Mouse (Mus musculus): ENCODE results near the gene Ang2.
"Not testable (repeated sequence)": the region's sequence is repeated elsewhere in the genome, so short reads cannot be mapped to it uniquely, and the experiment has no call there.

Gene Ang2

DNA sequence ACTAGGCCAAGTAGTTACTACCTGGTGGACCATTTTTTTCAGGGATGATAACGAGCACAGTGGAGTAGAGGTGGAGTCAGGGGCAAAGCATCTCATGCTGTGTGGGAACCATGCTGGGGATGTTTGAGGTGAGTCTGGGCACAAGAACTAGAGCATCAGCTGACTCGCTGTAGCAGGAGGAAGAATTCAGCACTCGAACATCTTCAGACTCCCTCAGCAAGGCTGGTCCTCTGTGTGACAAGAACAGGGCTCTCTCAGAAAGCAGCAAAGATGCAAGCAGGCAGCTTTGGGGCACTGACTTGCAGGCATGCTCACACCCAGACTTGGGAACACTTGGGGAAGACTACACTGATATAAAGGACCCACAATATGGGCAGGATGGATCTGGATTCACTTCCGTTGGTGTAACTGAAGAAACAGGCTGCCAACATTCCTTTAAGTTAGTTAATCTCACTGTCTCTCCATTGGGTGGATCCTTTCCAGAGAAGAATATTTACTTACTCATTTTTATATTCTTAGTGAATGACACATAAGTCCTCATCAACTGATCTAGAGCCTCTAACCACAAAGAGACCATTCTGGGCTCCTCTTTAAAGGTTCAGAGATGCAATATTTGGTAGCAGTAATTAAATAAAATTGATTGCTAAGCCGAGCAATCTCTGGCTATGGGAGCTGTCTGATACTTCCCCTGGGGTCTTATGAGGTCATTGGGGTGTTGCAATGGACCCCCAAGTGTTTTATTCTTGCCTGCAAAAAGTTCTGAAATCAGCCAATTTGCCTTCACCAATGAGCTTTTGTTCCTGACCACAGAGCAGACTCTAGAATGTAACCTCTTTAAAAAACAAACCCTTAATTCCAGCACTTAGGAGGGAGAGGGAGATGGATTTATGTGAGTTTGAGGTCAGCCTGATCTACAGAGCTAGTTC lies at the start of gene Ang2:
Gene Ang2 (minus strand): TSS at position 51 of the 926 bp plus-strand sequence.
- DNase-seq, result no peak

DNA sequence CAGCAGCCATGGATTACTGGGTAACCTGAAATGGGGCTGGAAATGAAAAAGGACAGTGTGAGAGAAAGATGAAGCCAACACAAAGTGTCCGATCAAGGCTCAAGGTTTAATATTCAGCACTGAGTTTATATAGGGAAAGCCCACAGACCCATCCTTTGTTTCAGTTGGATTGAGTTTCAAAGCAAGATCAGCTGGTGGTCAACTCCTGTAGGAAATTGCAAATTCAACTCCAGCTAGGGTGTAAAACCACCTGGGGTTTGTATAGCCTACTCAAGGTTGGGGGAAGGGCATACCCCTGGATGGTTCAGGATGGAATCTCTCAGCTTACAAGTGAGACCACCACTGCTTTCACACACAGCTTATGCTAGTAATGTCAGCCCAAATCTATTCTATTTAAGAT lies 48.8 kb upstream of the Ang2 start:
- no peak for DNase-seq

DNA sequence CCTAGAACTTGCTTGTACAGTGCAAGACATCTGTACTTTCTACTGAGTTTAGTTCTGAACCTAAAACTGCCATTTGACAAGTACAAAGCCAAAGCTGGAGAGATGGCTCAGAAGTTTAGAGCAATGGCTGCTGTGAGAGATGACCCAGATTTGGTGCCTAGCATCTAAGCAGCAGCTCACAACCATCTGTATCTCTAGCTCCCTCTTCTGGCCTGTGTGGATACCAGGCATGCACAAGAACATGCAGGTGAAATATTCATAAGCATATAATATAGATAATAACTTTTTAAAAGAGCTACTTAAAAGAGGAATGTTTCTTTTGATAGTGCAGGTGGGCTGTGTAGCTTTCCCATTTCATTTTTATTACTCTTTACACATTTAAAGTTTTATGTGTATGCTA lies 42.0 kb upstream of the Ang2 start:
- no peak for DNase-seq

DNA sequence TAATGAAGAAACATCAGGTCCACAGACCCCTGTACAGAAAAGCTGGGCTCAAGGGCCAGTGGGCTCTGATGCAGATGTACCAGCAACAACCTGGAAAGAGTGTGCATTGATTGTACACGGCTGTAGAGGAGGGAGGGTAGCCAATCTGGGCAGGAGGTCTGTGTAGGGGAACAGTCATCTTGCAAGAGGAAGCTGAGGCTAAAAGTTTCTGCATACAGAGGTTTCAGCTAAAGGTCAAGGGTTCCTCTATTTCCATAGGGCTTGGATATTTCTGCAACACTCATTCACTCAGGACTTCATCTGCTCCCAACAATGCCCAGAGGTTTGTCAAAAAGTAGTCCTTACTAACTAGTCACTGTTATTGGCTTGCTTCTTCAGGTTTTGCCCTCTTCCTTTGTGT lies 38.5 kb upstream of the Ang2 start:
- DNase-seq, result not testable (repeated sequence)

DNA sequence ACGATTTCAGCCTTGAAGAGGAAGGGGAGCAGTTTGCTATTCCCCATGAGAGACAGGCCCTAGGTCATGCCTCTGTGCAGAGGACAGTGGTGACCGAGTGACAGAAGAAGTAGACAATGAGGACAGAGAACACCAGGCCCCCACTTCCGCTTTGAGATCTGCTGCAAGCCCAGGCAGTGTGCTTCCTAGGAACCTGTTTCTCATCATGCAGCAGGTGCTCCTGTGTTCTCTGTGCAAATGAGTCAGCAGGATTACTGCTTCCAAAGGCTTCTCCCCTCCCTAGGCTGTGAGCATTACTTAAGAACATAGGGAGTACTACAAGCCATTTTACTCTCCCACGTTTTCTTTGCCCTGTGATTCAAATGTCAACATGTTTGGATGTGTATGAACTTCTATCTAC lies 30.7 kb upstream of the Ang2 start:
- DNase-seq, result not testable (repeated sequence)

DNA sequence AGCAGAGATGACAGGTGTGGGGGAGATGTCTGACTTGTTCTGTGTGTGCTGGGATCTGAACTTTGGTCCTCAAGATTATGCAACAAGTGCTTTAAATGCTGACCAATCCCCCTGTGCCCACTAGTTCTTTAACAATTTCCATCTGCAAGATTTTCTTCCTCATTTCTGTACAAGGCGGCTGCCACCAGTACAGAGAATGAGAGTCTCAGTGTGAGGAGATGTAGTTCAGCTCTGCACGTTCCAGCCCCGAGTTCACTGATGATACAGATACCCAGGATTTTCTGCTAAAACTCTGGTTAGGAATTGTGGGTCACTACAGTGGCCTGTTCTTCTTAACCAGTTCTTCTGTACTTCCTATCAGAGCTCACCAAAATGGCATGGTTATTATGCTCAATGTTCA lies 21.1 kb upstream of the Ang2 start:
- DNase-seq, result not testable (repeated sequence)

DNA sequence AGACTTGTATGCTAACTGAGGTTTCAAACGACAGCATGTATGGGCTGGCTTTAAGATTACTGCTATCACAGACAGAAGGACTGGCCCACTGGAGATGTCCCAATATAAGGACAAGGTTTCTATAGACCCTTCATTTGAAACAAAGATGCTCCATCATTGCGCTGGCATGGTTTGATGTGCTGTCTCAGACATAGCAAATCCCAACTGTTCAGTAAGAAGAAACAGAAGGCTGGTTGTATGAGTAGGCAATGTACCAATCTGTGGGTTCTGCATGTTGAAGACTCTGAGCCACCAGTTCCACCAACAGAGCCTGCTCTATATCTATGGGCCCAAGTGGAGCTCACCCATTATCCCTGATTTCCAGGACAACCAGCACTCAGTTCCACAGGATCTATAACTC lies 4.2 kb upstream of the Ang2 start, which contains the start of gene Ear14:
Gene Ear14 (plus strand): TSS at position 277 of the 400 bp plus-strand sequence.
- no peak for DNase-seq

DNA sequence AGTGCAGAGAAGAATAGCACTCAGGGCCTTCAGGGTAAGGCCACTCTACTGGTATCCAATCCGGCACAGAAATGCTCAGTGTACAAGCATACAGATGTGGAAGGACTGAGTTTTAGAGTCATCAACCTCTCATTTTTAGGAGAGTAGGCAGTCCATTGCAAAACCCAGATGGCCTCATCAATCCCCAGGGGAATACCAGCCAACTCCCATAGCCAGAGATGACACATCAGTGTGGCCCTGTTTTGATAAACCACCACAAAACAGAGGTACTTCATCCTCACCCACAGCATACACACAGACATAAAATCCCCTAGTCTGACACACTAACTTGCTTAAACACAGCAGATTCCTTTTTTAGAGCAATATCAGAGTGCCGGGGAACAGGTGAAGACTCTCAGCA lies 1.5 kb upstream of the Ang2 start:
- no peak for DNase-seq

DNA sequence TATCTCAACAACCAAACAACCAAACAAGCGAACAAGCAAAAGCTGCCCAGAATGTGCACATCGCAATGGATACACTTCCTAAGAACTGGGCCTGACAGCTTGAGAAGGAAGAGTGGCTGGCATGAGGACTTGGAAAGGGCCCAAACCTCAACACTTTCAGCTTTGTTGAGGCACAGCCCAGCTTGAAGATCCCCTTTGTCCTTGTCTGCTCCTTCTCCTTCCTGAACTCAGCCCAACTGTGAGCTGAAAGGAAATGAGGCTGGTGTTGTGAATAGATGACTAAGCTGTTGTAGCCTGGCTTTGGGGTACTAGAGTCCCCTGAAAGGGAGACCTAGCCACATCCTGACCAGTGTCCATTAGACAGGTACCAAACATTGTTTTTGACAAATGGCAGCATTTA lies 1.1 kb upstream of the Ang2 start:
- no peak for DNase-seq

DNA sequence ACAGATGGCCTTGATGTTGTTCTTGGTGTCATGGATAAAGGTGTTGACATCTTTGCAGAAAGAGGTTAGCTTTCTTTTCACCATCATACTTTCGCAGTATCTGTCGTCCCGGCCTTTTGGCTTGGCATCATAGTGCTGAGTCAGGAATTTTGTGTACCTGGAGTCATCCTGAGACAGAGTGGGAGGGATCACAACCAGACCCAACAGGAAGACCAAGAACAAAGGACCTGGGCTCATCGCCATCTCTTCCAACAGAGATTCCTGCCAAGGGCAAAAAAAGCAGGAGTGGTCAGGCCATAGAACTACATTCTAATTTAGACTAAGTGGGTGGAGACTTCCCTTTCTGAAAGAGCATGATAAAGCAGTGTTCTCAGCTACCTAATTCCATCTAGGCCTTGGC lies 3.3 kb downstream of the Ang2 start:
- DNase-seq, result no peak

DNA sequence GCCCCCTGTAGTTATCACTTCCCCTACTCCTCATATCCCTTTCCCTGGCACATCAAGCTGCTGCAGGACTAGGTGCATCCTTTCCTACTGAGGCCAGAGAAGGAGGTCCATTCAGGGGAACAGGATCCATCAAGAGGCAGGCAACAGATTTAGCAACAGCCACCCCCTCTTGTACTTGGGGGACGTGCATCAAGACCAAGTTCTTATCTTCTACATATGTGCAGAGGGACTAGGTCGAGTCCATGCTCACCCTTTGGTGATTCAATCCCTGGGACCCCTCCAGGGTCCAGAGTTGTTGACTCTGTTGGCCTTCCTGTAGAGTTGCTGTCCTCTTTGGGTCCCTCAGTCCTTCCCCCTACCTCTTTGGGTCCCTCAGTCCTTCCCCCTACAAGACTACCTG lies 17.9 kb downstream of the Ang2 start:
- not testable (repeated sequence) for DNase-seq

DNA sequence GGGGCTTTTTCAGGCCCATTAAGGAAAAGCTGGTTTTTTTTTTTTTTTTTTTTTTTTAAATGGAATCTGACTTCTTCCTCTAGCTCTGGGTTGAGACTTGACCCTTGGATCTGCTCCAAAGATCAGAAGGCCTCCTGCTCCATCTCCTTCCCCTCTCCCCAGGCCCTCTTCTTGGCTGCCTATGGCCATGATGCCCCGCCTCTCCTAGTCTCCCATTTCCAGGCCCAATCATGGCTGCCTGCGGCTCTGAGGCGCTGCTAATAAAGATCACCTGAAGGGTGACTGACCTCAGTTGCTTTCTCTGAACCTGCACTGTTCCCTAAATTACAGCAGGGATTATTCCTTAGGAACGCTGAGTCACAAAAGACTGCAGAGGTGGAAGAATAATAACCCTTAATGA lies 25.1 kb downstream of the Ang2 start:
- no peak for DNase-seq

DNA sequence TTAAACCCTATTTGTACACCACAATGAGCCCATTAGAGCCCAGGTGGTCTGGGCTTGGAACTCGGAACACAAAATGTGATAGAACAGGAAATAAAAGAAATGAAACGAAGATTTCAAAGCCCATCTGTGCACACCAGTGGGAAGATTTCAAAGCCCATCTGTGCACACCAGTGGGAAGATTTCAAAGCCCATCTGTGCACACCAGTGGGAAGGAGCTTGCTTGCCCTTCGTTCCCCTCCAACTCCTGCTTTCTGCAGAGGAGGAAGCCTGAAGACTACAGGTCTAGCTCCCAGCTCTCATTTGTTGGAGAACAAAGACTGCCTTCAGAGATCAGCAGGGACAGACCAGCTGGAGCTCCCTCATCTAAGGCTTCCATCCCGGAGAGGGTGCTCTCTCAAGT lies 26.0 kb downstream of the Ang2 start:
- not testable (repeated sequence) for DNase-seq

DNA sequence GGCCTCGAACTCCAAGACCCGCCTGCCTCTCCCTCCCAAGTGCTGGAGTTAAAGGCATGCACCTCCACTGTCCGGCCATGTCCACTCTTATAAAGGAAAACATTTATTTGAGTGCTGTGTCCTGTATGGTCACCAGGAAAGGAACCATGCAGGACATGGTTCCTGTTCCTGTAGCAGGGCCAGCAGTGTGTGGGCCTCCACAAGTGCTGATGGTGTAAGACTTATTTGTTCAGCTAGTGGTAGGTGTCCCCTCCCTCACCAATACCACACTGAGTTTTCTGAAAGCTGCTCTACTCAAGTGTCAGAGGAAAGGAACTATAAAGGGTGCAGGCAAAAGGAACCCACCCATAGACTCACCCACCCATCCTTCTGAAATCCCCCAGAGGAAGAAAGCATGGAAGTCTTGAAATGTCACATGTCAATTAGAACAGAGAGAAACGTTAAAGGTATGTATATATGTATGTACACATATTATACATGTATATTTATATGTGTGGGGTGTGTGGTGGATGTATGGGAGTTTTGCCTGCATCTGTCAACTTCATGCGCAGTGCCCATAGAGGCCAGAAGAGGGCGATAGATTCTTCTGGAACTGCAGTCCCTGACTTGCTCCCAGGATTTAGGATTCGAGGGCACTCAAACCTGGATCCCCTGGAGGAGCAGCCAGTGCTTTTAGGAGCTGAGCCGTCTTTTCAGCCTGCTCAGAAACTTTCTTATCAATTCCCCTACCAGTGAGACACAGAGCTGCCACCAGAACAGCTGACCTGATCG lies 26.7 kb downstream of the Ang2 start:
- not testable (repeated sequence) for DNase-seq

DNA sequence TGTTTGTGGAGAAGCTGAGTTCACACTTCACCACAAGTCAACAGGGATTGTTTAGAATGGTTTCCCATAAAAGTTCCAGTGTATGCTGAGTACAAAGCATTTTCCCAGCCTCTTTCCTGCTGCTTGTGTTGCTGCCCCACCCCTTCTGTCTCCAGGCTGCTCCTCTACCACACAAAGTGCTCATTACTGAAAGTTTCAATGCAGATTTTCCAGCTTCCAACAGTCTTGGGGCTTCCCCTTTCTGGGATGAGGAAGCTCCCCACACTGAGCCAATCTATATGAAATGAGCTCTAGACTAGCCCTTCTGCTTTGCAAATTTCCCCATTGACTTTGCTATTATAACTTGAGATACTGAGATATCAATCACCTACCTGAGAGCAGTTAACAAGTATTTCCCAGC lies 32.9 kb downstream of the Ang2 start:
- no peak for DNase-seq

DNA sequence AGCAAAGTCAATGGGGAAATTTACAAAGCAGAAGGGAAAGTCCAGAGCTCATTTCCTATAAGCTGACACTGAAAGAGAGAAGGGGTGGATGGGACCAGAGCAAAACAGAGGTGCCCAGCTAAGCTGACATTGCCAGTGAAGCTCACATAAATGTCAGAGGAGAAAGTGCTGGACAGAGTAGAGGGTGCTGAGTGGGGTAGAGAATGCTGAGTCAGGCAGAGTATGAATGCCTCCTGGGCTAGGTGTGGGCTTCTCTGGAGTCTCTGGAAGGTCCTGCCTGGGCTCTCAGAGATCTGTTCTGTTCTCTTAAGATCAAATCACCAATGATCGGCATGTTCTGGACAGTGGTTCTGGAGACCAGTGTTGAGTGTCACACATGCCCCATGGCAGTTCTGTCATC lies 33.5 kb downstream of the Ang2 start:
- DNase-seq, result no peak

DNA sequence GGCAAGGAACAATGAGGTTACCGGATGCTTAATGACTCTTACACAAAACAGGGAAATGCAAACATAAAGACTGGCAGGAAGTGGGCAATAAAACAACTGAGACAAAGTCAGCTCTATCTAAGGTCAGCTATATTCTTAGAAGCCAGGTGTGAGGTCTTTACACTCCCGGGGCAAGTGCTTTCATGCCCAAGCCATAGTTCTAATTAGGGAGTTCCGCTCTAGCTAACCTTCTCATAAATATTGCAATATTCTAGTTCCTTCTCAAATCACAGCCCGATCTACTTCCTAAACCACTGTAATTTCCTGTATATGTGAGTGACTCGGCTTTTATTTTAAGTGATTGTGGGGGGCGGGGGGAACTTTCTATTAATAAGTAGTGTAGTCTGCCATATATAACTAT lies 35.6 kb downstream of the Ang2 start:
- not testable (repeated sequence) for DNase-seq

DNA sequence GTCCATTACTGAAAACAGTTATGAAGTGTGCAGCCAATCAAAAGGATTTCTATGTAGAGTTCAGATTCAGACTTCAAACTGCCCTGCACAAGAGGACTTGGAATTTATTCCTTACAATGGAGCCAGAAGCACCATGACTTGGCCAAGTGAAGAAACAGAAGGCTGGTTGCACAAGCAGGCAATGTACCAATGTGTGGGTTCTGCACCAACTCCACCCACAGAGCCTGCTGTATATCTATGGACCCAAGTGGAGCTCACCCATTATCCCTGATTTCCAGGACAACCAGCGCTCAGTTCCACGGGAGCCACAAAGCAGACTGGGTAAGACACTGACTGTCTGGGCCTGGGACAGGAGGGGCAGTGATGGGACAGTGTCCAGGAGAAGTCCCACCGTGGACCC lies 37.0 kb downstream of the Ang2 start, which contains the start of gene Rnase2b:
Gene Rnase2b (plus strand): TSS at position 285 of the 400 bp plus-strand sequence.
- not testable (repeated sequence) for DNase-seq

DNA sequence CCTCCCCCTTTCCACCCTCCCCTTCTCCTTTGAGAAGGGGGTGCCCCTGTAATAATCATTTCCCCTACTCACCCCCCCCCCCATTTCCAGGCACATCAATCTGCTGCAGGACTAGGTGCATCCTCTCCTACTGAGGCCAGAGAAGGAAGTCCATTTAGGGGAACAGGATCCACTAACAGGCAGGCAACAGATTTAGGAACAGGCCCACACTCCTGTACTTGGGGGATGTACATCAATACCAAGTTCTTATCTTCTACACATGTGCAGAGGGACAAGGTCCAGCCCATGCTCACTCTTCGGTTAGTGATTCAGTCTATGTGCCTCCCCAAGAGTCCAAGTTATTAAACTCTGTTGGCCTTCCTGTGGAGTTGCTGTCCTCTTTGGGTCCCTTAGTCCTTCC lies 41.9 kb downstream of the Ang2 start:
- DNase-seq, result no peak

DNA sequence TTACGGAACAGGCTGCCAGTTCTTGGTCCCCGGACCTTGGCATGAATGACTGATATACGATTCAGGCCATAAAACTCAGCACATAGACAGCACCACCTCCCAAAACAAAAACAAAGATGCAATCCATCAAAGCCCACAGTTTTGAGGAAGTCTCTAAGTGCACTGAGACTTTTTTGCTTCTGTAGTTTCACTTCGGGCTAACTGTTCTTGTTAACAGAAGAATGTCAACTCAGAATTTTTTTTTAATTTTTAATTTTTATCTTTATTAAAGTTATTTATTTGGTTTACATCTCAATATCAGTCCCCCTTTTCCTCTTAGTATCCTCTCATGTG lies 42.2 kb downstream of the Ang2 start:
- no peak for DNase-seq

DNA sequence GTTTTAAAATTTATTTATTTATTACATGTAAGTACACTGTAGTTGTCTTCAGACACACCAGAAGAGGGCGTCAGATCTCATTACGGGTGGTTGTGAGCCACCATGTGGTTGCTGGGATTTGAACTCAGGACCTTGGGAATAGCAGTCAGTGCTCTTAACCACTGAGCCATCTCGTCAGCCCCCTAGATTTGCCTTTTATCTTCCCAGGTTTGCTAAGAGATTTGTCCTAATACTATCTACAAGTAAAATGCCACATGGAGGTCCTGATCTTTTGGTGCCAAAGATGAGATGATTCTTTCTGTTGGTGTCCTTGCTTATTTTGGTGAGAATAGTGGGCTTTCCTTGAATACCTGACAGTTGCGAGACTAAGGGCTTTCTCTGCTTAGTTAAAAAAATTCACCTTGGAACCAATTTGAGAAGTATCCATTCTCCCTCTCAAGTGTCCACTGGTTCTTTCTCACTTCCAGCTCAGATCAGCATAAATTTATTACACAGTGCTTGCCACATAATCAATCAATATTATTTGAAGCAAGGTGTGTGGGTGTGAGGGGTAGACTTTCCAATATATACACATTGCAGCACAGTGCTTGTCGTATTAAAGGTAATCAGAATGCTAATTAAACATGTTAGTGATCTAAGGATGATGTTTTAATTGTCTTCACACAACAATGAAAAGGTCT lies 42.8 kb downstream of the Ang2 start:
- no peak for DNase-seq

DNA sequence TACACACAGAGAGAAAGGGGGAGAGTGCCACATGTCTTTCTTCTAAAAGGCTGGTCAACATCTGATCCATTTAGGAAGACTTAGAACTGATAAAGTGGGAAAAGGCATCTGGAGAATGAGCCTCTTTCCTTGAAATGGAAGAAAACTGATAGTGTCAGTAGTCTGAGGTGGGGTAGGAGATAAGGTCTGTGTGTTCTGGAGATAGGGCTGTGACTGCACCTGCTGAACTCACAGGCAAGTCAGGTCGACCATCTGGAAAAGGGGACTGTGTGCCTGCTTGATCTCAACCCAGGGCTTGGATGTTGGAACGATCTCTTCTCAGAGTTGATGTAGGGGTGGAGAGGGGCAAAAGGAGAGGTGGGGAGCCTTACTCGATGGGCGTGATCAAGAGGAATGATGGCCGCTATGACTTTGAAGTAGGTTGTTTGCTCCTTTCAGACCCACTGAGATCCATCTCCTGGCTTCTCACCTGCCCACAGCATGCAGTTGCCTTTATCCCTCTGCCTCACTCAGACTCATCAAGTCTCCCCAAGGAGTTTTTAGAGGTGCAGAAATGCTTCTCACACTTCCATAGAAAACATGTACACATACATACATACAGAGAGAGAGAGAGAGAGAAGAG lies 46.6 kb downstream of the Ang2 start:
- no peak for DNase-seq

All from cerebellum, adult 9-10 months (tissue).